In the genomic region with DNA sequence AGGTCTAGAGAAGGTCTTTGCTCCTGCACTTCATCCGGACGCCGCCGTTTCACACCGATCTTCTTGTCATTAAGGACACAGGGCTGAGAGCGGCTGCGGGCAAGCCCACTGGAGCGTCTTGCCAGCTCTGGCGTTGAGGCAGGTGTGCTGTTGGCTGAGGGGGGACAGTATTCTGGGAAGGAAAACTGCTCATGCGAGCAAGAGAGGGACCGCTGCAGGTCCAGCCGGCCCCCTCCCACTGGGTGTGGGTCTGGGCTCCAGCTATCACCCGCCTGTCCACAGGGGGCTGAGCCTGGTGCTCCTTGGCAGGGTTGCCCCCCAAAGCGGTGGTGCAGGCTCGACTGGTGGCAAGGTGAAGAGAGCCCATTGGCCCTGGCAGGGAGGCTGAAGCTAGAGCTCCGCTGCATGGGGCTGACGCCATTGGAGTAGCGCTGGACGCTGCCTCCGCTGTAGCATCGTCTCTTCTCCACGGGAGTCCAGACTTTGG, we compare ENCODE assay signal across 17 mouse cellular contexts. TPM values are rescaled to one million over a fixed set of nuclear protein-coding genes. Genes with fewer than 3 reads are reported as not detected.
DNase-seq lines count a peak whose midpoint lies in the region; ATAC-seq lines count a peak whose summit lies in the region.
"Had no signal": no experiment of that assay in that cellular context is flagged by ENCODE, and none has a peak within 500 bp of the region (broad histone marks: within the 10 kb centered on the region; RNA-seq: fewer than 3 reads in every experiment).

No protein-coding gene starts in this region.

- H3K27ac ChIP-seq in midbrain, embryonic 10.5 days (replicated peaks), result peak overlapping the region; percentile 61
- H3K27ac ChIP-seq in midbrain, embryonic 11.5 days (ENCODE audit: low read depth, low read length), result no peak overlapping the region
- peak overlapping the region; percentile 36 for H3K27ac ChIP-seq in hindbrain, embryonic 12.5 days
- H3K27ac ChIP-seq: liver, embryonic 12.5 days had no signal

- ATAC-seq in midbrain, embryonic 11.5 days (ENCODE audit: low FRiP score), result no peak
- no peak for ATAC-seq in hindbrain, embryonic 12.5 days (ENCODE audit: low FRiP score)
- ATAC-seq: inflammation-experienced regulatory T-cells, adult 6 months; liver, embryonic 12.5 days had no signal

- H3K4me3 ChIP-seq in midbrain, embryonic 10.5 days, result no peak overlapping the region
- H3K4me3 ChIP-seq in midbrain, embryonic 11.5 days (ENCODE audit: low read depth, low read length), result no peak overlapping the region
- no peak overlapping the region for H3K4me3 ChIP-seq in hindbrain, embryonic 12.5 days
- H3K4me3 ChIP-seq: erythroblast, embryonic 14.5 days; liver, embryonic 12.5 days had no signal

- no peak overlapping the region for H3K4me2 ChIP-seq in midbrain, embryonic 11.5 days
- no peak overlapping the region for H3K4me2 ChIP-seq in hindbrain, embryonic 12.5 days (replicated peaks)
- H3K4me2 ChIP-seq: liver, embryonic 12.5 days had no signal

- H3K9ac ChIP-seq in midbrain, embryonic 11.5 days (ENCODE audit: low read length), result no peak overlapping the region
- peak overlapping the region; percentile 3; the same call in 1 of the 2 replicates for H3K9ac ChIP-seq in hindbrain, embryonic 12.5 days
- H3K9ac ChIP-seq: liver, embryonic 12.5 days had no signal

- no peaks in the 10 kb centered on the region for H3K27me3 ChIP-seq in midbrain, embryonic 10.5 days (ENCODE audit: low read depth, poor library complexity, severe bottlenecking)
- no peaks in the 10 kb centered on the region for H3K27me3 ChIP-seq in midbrain, embryonic 11.5 days (ENCODE audit: control insufficient read depth, insufficient read depth, low read length)
- H3K27me3 ChIP-seq in hindbrain, embryonic 12.5 days, result no peaks in the 10 kb centered on the region
- H3K27me3 ChIP-seq: liver, embryonic 12.5 days had no signal

- DNase-seq in cerebellum, adult 11-12 months, result peak; percentile 73
- DNase-seq in cerebellum, adult 11 months, result no peak
- DNase-seq in midbrain, embryonic 10.5 days (ENCODE audit: low spot score), result no peak
- DNase-seq in midbrain, embryonic 11.5 days (ENCODE audit: low spot score, missing footprints), result no peak
- peak; percentile 77 for DNase-seq in cerebellum, adult 9-11 months
- no peak for DNase-seq in embryo, embryonic 11 days
- DNase-seq in layer of hippocampus, adult 9-11 months, result no peak
- DNase-seq: gastrocnemius, postnatal 10 days; kidney, postnatal 25 days; lung, postnatal 10 days; right cerebral cortex, postnatal 14 days; thymus, postnatal 25 days had no signal

- H3K36me3 ChIP-seq in midbrain, embryonic 10.5 days, result peaks cover 56% of the 10 kb centered on the region
- H3K36me3 ChIP-seq in midbrain, embryonic 11.5 days (ENCODE audit: control insufficient read depth, insufficient read depth, low read length), result peaks cover 5% of the 10 kb centered on the region
- peaks cover 38% of the 10 kb centered on the region for H3K36me3 ChIP-seq in hindbrain, embryonic 12.5 days

- no peaks in the 10 kb centered on the region for H3K9me3 ChIP-seq in midbrain, embryonic 10.5 days (replicated peaks)
- H3K9me3 ChIP-seq in midbrain, embryonic 11.5 days (ENCODE audit: control insufficient read depth, low read length), result no peaks in the 10 kb centered on the region
- no peaks in the 10 kb centered on the region for H3K9me3 ChIP-seq in hindbrain, embryonic 12.5 days (replicated peaks)
- H3K9me3 ChIP-seq: G1E; liver, embryonic 12.5 days had no signal

- 0 out of 2 replicates have a peak, but pooled peaks cover 6% of the 10 kb centered on the region for H3K4me1 ChIP-seq in midbrain, embryonic 10.5 days
- H3K4me1 ChIP-seq in midbrain, embryonic 11.5 days (ENCODE audit: control insufficient read depth, insufficient read depth, low read length), result no peaks in the 10 kb centered on the region
- peaks cover 20% of the 10 kb centered on the region for H3K4me1 ChIP-seq in hindbrain, embryonic 12.5 days

- 93% methylated on average over 22 of the region's 22 CpGs for WGBS in midbrain, embryonic 10.5 days
- WGBS in midbrain, embryonic 11.5 days, result 96% methylated on average over 22 of the region's 22 CpGs
- 93% methylated on average over 22 of the region's 22 CpGs for WGBS in hindbrain, embryonic 12.5 days

RNA-seq across cellular contexts. Expression of a gene that starts 54.2 kb away (rescaled TPM):
- polyA plus RNA-seq in midbrain, embryonic 10.5 days (2016; fragmentation: Nextera tagmentation; extraction: Ambion mirVana), result 23.1 and 25.0 TPM in 2 replicates
- 17.0 and 17.5 TPM in 2 replicates for polyA plus RNA-seq in midbrain, embryonic 11.5 days (2014; fragmentation: Nextera tagmentation; extraction: Ambion mirVana)
- 22.7 and 25.3 TPM in 2 replicates for polyA plus RNA-seq in hindbrain, embryonic 12.5 days (2016; fragmentation: Nextera tagmentation; extraction: Ambion mirVana)

Comparison
In these comparisons a context has a peak if more than half of its experiments do, and no peak if none do; other contexts are left out.
1. DNase-seq: peak in cerebellum, adult 11-12 months (single experiment) and cerebellum, adult 9-11 months (single experiment); none in cerebellum, adult 11 months (single experiment), midbrain, embryonic 10.5 days (single experiment), midbrain, embryonic 11.5 days (single experiment), embryo, embryonic 11 days (single experiment) and layer of hippocampus, adult 9-11 months (single experiment).